Mouse (Mus musculus) cortical plate, adult 2 months (tissue): ENCODE data around the gene Arpc2.

ENCODE experiments used
- CTCF ChIP-seq: fragments of 200-500 bp; IDR thresholded peaks from 2 replicates; pipeline ENCODE4 v1.5.1; 2011; ENCODE audit warnings: mild to moderate bottlenecking, control low read depth, low read length; ENCODE audit not compliant: insufficient read depth; ENCODE audit errors: extremely low read depth
- POLR2A ChIP-seq: fragments of 200-500 bp; IDR thresholded peaks from 2 replicates; pipeline ENCODE4 v1.6.1; 2011; ENCODE audit warnings: mild to moderate bottlenecking, low read length, control low read depth; ENCODE audit not compliant: insufficient read depth; ENCODE audit errors: extremely low read depth

DNA sequence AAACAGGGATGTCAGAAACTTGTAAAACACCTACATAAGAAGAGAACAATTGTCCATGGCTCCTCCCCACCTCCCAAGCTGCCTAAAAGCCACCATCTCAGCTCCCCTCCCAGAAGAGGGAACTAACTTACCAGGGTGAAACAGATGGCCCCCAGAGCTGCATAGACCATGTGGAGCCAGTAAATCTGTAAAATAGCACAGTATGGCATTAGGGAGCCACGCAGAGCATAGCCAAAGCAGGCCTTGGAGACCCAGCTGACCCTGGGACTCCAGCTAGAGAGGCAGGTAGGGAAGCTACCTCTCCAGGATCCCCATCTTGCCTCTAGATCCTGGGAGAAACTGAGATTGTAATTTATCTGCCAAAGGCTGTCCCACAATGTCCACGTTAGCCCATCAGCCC is 53.9 kb downstream of the Arpc2 start:
- TF ChIP-seq POLR2A = no peak
- TF ChIP-seq CTCF = no peak
